Mouse (Mus musculus): ENCODE measurements around the gene Ifngr1. TPM values are rescaled to one million over a fixed set of nuclear protein-coding genes. Genes with fewer than 3 reads are reported as not detected.

Ifngr1 gene
- total and polyA plus RNA-seq, 3 experiments: 15.4 to 18.6 TPM; not detected in 1

- H3K79me2 ChIP-seq (ENCODE audit: control insufficient read depth, insufficient read depth, low read length, poor library complexity): no peaks in the 10 kb centered on the region
- TF ChIP-seq BHLHE40 (IDR thresholded peaks at IDR 0.05; ENCODE audit: borderline replicate concordance, low read depth, low read length) (no peak), POLR2A (IDR thresholded peaks at IDR 0.05; ENCODE audit: control insufficient read depth in 1 of 2, insufficient read depth in 1 of 2, low read depth in 1 of 2, low read length in 2 of 2, poor library complexity in 1 of 2) (no peak), ZNF384 (IDR thresholded peaks at IDR 0.05; ENCODE audit: low read depth, low read length) (no peak), ZC3H11A (IDR thresholded peaks at IDR 0.05; ENCODE audit: low read depth, low read length) (no peak), RCOR1 (IDR thresholded peaks at IDR 0.05; ENCODE audit: low read depth, low read length) (no peak)
- peaks cover 0 to under 1% of the 10 kb centered on the region in 2 experiments; a peak in 3 of 4 replicates for H3K27me3 ChIP-seq (ENCODE audit: control insufficient read depth in 1 of 2, insufficient read depth in 2 of 2, low read length in 2 of 2)
- no peak overlapping the region for H3K9ac ChIP-seq (ENCODE audit: control insufficient read depth, low read depth, low read length, poor library complexity, severe bottlenecking)
- H3K4me3 ChIP-seq (ENCODE audit: control insufficient read depth in 1 of 2, insufficient read depth in 1 of 2, low read depth in 2 of 2, low read length in 2 of 2): no peak overlapping the region
- no peak overlapping the region for H3K27ac ChIP-seq (ENCODE audit: control insufficient read depth, low read depth, low read length)
- H3K36me3 ChIP-seq (ENCODE audit: control insufficient read depth in 1 of 2, insufficient read depth in 2 of 2, low read length in 2 of 2): no peaks in the 10 kb centered on the region
- no peaks in the 10 kb centered on the region for H3K4me1 ChIP-seq (ENCODE audit: control insufficient read depth in 1 of 2, insufficient read depth in 2 of 2, low read length in 2 of 2)
- no peaks in the 10 kb centered on the region for H3K9me3 ChIP-seq (replicated peaks; ENCODE audit: insufficient read depth, low read length)
- DNase-seq (ENCODE audit: low read depth, low spot score): no peak
Observed at GRCm38 (mm10) chr10:19631616-19632195, 40.0 kb downstream of the Ifngr1 start.

- Histone ChIP-seq H3K4me3 (ENCODE audit: control insufficient read depth in 1 of 2, insufficient read depth in 1 of 2, low read depth in 2 of 2, low read length in 2 of 2) (no peak overlapping the region), H3K9ac (ENCODE audit: control insufficient read depth, low read depth, low read length, poor library complexity, severe bottlenecking) (no peak overlapping the region), H3K27me3 (ENCODE audit: control insufficient read depth in 1 of 2, insufficient read depth in 2 of 2, low read length in 2 of 2) (peaks cover under 1 to 7% of the 10 kb centered on the region in 2 experiments), H3K36me3 (ENCODE audit: control insufficient read depth in 1 of 2, insufficient read depth in 2 of 2, low read length in 2 of 2) (no peaks in the 10 kb centered on the region), H3K79me2 (ENCODE audit: control insufficient read depth, insufficient read depth, low read length, poor library complexity) (no peaks in the 10 kb centered on the region), H3K4me1 (ENCODE audit: control insufficient read depth in 1 of 2, insufficient read depth in 2 of 2, low read length in 2 of 2) (no peaks in the 10 kb centered on the region), H3K9me3 (replicated peaks; ENCODE audit: insufficient read depth, low read length) (no peaks in the 10 kb centered on the region), H3K27ac (ENCODE audit: control insufficient read depth, low read depth, low read length) (no peak overlapping the region)
- no peak for DNase-seq (ENCODE audit: low read depth, low spot score)
- no peak for TF ChIP-seq USF1 (IDR thresholded peaks at IDR 0.05; ENCODE audit: low read depth, low read length)
- TF ChIP-seq ZMIZ1 (IDR thresholded peaks at IDR 0.05; ENCODE audit: low read depth, low read length): no peak
- TF ChIP-seq ZC3H11A (IDR thresholded peaks at IDR 0.05; ENCODE audit: low read depth, low read length): no peak
- no peak for TF ChIP-seq ETS1 (IDR thresholded peaks at IDR 0.05; ENCODE audit: low read depth, low read length)
- TF ChIP-seq KAT2A (conservative IDR thresholded peaks at IDR 0.05; ENCODE audit: low read depth, low read length): no peak
- no peak for TF ChIP-seq ZKSCAN1 (IDR thresholded peaks at IDR 0.05; ENCODE audit: low read depth, low read length)
- no peak for TF ChIP-seq EP300 (IDR thresholded peaks at IDR 0.05; ENCODE audit: low read depth in 1 of 2, low read length in 2 of 2)
Observed at GRCm38 (mm10) chr10:19638851-19639250, 47.1 kb downstream of the Ifngr1 start.

GRCm38 (mm10) chr10:19639630-19640029 lies 47.9 kb downstream of the Ifngr1 start:
- no peak overlapping the region for H3K4me3 ChIP-seq (ENCODE audit: control insufficient read depth in 1 of 2, insufficient read depth in 1 of 2, low read depth in 2 of 2, low read length in 2 of 2)
- no peak for TF ChIP-seq MAFK (IDR thresholded peaks at IDR 0.05; ENCODE audit: borderline replicate concordance, low read depth, low read length)
- no peak for TF ChIP-seq USF1 (IDR thresholded peaks at IDR 0.05; ENCODE audit: low read depth, low read length)
- TF ChIP-seq TBP (IDR thresholded peaks at IDR 0.05; ENCODE audit: low read depth, low read length): no peak
- no peak for TF ChIP-seq MAX (IDR thresholded peaks at IDR 0.05; ENCODE audit: low read length)
- TF ChIP-seq MAZ (IDR thresholded peaks at IDR 0.05; ENCODE audit: low read depth, low read length): no peak
- no peak for TF ChIP-seq RCOR1 (IDR thresholded peaks at IDR 0.05; ENCODE audit: low read depth, low read length)
- H3K79me2 ChIP-seq (ENCODE audit: control insufficient read depth, insufficient read depth, low read length, poor library complexity): no peaks in the 10 kb centered on the region
- no peak for DNase-seq (ENCODE audit: low read depth, low spot score)
- no peaks in the 10 kb centered on the region for H3K36me3 ChIP-seq (ENCODE audit: control insufficient read depth in 1 of 2, insufficient read depth in 2 of 2, low read length in 2 of 2)
- no peaks in the 10 kb centered on the region for H3K9me3 ChIP-seq (replicated peaks; ENCODE audit: insufficient read depth, low read length)
- no peak overlapping the region for H3K9ac ChIP-seq (ENCODE audit: control insufficient read depth, low read depth, low read length, poor library complexity, severe bottlenecking)
- no peak overlapping the region for H3K27ac ChIP-seq (ENCODE audit: control insufficient read depth, low read depth, low read length)
- no peaks in the 10 kb centered on the region for H3K4me1 ChIP-seq (ENCODE audit: control insufficient read depth in 1 of 2, insufficient read depth in 2 of 2, low read length in 2 of 2)
- H3K27me3 ChIP-seq (ENCODE audit: control insufficient read depth in 1 of 2, insufficient read depth in 2 of 2, low read length in 2 of 2): peaks cover 4 to 7% of the 10 kb centered on the region in 2 experiments

All from MEL (cell line).